Mouse (Mus musculus) thymus, postnatal 4 days (tissue): ENCODE results near the gene Drosha.

ENCODE experiments used
- DNase-seq: peaks from one replicate; pipeline ENCODE4 v3.0.0; 2021

The Drosha gene

GRCm38 (mm10) chr15:12941651-12942180 is 117.1 kb downstream of the Drosha start:
- no peak for DNase-seq

- DNase-seq = no peak
Observed at GRCm38 (mm10) chr15:12942424-12942823, 117.8 kb downstream of the Drosha start.

GRCm38 (mm10) chr15:12958051-12958450 is 133.4 kb downstream of the Drosha start:
- DNase-seq = no peak

- no peak for DNase-seq
Observed at GRCm38 (mm10) chr15:12962179-12962578, 137.6 kb downstream of the Drosha start.

- no peak for DNase-seq
Observed at GRCm38 (mm10) chr15:12965209-12965608, 140.6 kb downstream of the Drosha start.

GRCm38 (mm10) chr15:12968815-12969214 is 144.2 kb downstream of the Drosha start:
- DNase-seq = no peak

GRCm38 (mm10) chr15:12972441-12972840 is 147.8 kb downstream of the Drosha start:
- no peak for DNase-seq
